Mouse (Mus musculus): ENCODE results near the gene Fam47e.
A peak's percentile ranks its signal among the peaks of the same experiment; 100 is the strongest.
"Not testable (repeated sequence)": the region's sequence is repeated elsewhere in the genome, so short reads cannot be mapped to it uniquely, and the experiment has no call there.

Fam47e gene

GRCm38 (mm10) chr5:92554891-92555511, at the start of gene Fam47e:
TSS of gene Fam47e (plus strand) at chr5:92555069.
- DNase-seq (ENCODE audit: low spot score in 2 of 2): peak; percentile 65 to 70

GRCm38 (mm10) chr5:92505402-92505865, 49.4 kb upstream of the Fam47e start:
- DNase-seq (ENCODE audit: low spot score in 2 of 2): peak; percentile 97 to 98

GRCm38 (mm10) chr5:92506301-92506729, 48.6 kb upstream of the Fam47e start:
- peak; percentile 57 to 59 for DNase-seq (ENCODE audit: low spot score in 2 of 2)

GRCm38 (mm10) chr5:92506733-92507132, 48.1 kb upstream of the Fam47e start, which contains the start of gene Scarb2:
TSS of gene Scarb2 (minus strand) at chr5:92506833.
- no peak for DNase-seq (ENCODE audit: low spot score in 2 of 2)

GRCm38 (mm10) chr5:92508853-92509252, 46.0 kb upstream of the Fam47e start:
- no peak for DNase-seq (ENCODE audit: low spot score in 2 of 2)

- DNase-seq (ENCODE audit: low spot score in 2 of 2): no peak
These were observed 43.6 kb upstream of the Fam47e start for GRCm38 (mm10) chr5:92511256-92511655.

- DNase-seq (ENCODE audit: low spot score in 2 of 2): no peak
These were observed 42.8 kb upstream of the Fam47e start for GRCm38 (mm10) chr5:92512066-92512465.

- not testable (repeated sequence) for DNase-seq (ENCODE audit: low spot score in 2 of 2)
These were observed 33.7 kb upstream of the Fam47e start for GRCm38 (mm10) chr5:92521131-92521530.

- DNase-seq (ENCODE audit: low spot score in 2 of 2): peak; percentile 47 to 58
These were observed 30.0 kb upstream of the Fam47e start for GRCm38 (mm10) chr5:92524821-92525258.

- DNase-seq (ENCODE audit: low spot score in 2 of 2): no peak
These were observed 15.2 kb upstream of the Fam47e start for GRCm38 (mm10) chr5:92539698-92540097.

- DNase-seq (ENCODE audit: low spot score in 2 of 2): no peak
These were observed 2.3 kb upstream of the Fam47e start for GRCm38 (mm10) chr5:92552611-92553010.

GRCm38 (mm10) chr5:92553939-92554338, 930 bp upstream of the Fam47e start:
- no peak for DNase-seq (ENCODE audit: low spot score in 2 of 2)

GRCm38 (mm10) chr5:92554443-92554842, 426 bp upstream of the Fam47e start:
- peak in 1 of 2 experiments; percentile 26 for DNase-seq (ENCODE audit: low spot score in 2 of 2)

GRCm38 (mm10) chr5:92555905-92556304, 1.0 kb downstream of the Fam47e start:
- no peak for DNase-seq (ENCODE audit: low spot score in 2 of 2)

GRCm38 (mm10) chr5:92557508-92557907, 2.6 kb downstream of the Fam47e start:
- no peak for DNase-seq (ENCODE audit: low spot score in 2 of 2)

- no peak for DNase-seq (ENCODE audit: low spot score in 2 of 2)
These were observed 5.3 kb downstream of the Fam47e start for GRCm38 (mm10) chr5:92560201-92560600.

GRCm38 (mm10) chr5:92562002-92562401, 7.1 kb downstream of the Fam47e start:
- DNase-seq (ENCODE audit: low spot score in 2 of 2): no peak

- no peak for DNase-seq (ENCODE audit: low spot score in 2 of 2)
These were observed 16.4 kb downstream of the Fam47e start for GRCm38 (mm10) chr5:92571232-92571631.

GRCm38 (mm10) chr5:92579559-92579958, 24.7 kb downstream of the Fam47e start:
- no peak for DNase-seq (ENCODE audit: low spot score in 2 of 2)

- DNase-seq (ENCODE audit: low spot score in 2 of 2): no peak
These were observed 31.1 kb downstream of the Fam47e start for GRCm38 (mm10) chr5:92585932-92586331.

GRCm38 (mm10) chr5:92595026-92595425, 40.2 kb downstream of the Fam47e start:
- no peak for DNase-seq (ENCODE audit: low spot score in 2 of 2)

GRCm38 (mm10) chr5:92596865-92597264, 42.0 kb downstream of the Fam47e start:
- DNase-seq (ENCODE audit: low spot score in 2 of 2): no peak

- DNase-seq (ENCODE audit: low spot score in 2 of 2): no peak
These were observed 44.2 kb downstream of the Fam47e start for GRCm38 (mm10) chr5:92599030-92599429.
